Mouse (Mus musculus) monocyte, adult 2 months (primary cell): Measurements from ENCODE around the gene Rhebl1.
A peak's percentile ranks its signal among the peaks of the same experiment; 100 is the strongest.
"Not testable (repeated sequence)": the region's sequence is repeated elsewhere in the genome, so short reads cannot be mapped to it uniquely, and the experiment has no call there.

Source experiments
- DNase-seq, 2 experiments: peaks; one replicate each; pipeline ENCODE4 v3.0.0; 2022; ENCODE audit warnings: low spot score in 2 of 2, low read depth in 1 of 2

Rhebl1 gene

DNA sequence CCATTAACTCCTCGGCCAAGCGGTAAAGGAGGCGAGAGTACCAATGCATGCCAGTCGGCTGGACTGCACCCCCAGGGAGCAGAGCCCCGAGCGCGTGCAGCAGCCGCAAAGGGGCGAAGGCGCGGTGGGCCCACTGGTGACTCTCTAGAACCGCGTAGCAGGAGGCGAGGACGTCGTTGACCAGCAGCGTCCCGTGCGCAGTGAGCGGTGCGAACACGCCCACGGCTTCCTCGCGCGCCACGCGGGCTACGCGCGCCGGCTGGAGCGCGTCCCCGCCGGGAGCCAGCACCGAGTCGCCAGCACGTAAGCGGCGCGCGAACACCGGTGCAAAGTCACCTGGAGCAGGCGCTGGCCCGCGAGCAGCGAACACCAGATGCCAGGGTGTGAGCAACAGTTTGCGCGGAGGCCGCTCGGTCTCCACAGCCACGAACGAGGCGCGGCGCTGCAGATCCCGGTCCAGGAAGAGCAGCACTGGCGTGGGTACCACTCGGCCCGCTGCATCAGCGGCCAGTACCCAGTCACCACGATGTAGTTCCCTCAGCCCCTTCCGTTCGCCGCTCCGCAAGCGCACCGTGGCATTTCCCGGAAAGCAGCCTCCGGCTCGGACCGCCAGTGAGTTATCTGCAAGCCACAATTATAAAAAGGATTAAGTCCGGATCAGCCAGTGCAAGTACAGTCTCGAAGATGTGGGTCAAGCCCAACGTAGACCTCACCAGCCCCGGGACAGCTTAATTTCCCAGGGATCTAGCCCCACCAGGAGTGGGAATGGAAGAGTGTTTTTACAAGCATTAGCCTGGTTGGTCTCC is at the start of gene Rhebl1:
TSS of gene Rhebl1 (minus strand) at position 601 of the 806 bp plus-strand sequence.
- DNase-seq: no peak

DNA sequence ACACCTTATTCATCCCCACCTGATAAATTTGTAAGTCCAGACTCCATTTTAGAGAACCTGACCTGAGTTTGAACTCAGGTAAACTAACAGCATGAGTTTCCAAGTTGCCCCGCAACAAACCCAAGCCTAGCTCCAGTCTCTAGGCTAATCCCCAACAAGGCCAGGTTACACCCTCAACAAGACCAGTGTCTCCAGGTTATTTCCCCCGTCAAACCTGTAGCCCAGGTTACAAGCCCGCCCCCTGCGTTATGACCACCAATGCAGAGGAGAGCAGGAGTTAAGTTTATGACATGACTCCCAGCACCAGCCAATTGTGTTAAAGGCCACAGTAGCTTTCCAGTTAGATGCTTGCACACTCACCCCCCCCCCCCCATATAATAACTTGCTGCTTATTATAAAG is 48.8 kb upstream of the Rhebl1 start:
- DNase-seq: no peak

DNA sequence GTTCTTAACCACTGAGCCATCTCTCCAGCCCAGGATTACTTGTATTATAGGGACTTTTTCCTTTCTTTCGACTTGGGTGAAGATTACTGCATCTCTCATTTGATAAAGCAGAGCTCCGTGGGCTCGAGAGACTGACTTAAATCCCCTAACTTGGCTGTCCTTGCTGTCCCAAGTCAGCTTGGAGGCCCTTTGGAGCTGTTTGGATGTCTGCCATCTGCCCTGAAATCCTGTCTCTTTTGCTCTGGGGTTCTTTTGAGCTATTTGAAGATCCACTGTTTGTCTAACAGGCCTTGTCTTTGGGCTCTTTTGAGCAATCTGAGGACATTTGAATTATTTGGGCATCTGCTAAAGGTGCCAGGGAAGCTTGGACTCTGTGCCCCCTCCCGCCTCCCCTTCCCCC is 47.7 kb upstream of the Rhebl1 start:
- DNase-seq: no peak

GRCm38 (mm10) chr15:98941539-98941938 is 47.2 kb upstream of the Rhebl1 start:
- no peak for DNase-seq

DNA sequence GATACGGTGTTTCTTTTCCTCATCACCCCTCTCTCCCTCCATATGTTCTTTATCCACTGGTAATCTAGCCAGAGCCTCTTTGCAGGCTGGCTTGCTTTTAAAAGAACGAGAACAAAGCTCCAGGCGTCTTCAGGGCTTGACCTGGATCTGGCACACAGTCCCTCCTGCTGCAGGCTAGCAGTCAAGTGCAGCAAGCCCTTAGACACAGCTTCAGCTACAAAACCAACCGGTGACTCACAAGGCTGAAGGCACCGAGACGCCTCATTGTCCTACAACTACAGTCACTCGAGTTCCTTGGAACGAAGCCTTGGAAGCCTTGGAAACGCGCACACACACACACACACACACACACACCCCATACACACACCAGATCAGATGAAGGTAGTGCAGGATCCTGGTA is 46.5 kb upstream of the Rhebl1 start:
- no peak for DNase-seq

DNA sequence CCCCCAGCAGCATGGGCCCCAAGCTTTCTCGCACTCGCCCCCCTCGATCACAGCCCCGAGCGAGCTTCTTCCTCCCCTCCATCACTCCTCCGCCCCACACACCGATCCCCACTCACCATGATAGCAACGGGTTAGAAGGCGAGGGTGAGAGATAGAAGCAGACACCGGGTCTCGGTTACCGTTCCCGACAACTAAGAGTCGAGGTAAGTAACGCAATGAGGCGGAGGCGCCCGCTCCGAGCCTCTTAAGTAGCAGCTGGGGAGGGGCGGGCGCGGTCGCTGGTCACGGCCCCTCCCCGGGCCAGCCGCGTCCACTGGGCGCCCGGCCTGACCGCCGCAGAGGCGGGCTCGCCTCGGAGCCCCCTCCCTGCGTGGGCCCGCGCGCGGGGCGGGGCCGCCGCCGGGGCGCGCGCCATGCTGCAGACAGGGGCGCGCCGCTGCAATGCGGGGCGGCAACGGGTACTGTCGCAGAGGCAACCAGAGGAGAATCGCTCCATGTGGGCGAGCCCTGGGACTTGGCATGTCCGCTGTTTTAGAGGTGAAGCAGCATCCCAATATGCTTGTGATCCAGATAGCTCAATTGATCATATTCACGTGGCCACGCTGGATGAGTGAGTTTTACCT is 40.0 kb upstream of the Rhebl1 start, which contains the start of gene Tuba1b:
TSS of gene Tuba1b (minus strand) at position 349 of the 623 bp plus-strand sequence.
- peak; percentile 76 to 79 for DNase-seq

DNA sequence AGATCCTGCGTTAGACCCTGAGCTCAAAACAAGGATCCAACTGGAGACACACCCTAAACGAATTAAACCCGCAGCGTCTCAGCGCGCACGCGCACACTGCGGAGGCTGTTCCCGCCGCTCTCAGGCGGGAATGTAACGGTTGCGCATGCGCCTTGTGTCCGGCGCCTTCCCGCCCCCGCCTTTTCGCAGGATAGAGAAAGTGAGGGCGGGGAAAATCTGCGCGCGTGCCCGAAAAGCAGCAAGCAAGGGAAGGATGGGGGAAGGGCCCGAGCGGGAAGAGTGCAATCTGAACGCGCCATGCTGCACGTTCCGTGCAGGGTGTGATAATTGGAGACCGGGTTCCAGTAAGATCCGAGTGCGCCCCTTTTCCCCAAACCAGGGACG is 39.5 kb upstream of the Rhebl1 start:
- peak; percentile 80 to 85 for DNase-seq

DNA sequence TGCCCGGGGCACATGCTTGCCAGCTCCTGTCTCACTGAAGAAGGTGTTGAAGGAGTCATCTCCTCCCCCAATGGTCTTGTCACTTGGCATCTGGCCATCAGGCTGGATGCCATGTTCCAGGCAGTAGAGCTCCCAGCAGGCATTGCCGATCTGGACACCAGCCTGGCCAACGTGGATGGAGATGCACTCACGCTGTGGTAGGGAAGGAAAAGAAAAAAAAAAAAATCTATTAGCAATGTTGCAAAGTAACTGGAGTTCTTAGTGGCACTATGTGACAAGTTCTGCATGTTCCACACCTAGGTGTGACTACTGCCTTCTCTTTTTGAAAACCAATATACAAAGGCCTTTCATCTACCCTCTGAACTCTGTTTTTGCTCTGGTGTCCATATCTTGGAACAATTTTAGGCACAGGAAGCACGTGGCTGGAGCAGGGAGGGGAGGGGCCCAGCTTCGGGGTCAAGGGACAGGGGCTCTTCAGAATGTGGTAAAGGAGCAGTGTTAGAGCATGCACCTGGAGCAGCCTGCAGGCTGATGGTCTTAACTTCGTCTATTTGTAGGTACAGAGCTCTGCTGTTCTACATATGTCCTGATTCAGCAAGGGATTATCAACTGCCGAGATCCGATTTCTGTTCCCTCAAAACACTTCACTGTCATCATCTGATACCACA is 38.8 kb upstream of the Rhebl1 start:
- DNase-seq: not testable (repeated sequence)

DNA sequence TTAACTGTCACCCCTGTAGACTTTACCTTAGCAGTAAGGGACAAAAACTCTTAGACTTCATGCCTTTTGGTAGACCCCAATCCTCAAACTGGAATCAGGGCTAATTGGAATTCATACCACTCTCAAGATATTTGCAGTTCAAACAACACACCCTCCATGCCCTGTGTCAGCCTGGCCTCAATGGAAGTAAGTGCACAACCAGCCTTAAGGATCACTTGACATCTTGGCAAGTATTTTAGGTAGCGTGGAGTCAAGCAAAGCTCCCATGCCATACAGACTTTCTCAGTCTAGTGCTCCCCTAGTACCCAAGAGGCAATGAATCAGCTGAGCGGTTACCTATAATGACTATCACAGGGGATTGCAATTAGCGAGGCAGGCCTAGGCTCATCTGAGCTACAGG is 36.7 kb upstream of the Rhebl1 start:
- no peak for DNase-seq

- DNase-seq: no peak
Measured at GRCm38 (mm10) chr15:98930017-98930734, 35.8 kb upstream of the Rhebl1 start.

DNA sequence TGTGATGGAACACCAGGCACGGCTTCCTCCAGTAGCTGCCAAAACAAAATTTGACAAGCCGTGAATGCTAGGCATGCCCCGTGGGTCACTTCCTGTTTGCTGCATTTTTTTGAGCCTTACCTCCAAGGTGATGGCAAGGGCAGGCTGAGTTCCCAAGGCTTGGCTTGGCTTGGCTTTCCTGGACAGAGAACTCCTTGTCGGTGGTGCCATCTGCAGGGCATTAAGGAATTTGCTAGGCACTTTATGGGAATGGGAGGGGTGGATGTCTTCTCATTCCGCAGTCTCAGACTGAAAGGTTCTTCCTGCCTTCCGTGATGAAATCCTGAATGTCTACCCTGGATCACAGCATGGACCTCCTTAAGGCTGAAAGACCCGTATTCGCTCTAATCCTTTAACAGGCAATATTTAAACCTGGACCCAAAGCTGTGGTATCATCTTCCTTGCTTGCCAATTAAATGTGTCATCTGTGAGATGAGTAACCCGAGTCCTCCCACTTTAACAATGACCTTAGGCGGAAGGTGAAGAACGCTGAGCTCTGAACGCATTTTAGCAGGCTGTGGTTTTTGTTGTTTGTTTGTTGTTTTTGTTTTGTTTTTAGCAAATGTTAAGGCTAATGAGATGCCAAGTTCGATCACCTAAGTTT is 34.4 kb upstream of the Rhebl1 start:
- no peak for DNase-seq

DNA sequence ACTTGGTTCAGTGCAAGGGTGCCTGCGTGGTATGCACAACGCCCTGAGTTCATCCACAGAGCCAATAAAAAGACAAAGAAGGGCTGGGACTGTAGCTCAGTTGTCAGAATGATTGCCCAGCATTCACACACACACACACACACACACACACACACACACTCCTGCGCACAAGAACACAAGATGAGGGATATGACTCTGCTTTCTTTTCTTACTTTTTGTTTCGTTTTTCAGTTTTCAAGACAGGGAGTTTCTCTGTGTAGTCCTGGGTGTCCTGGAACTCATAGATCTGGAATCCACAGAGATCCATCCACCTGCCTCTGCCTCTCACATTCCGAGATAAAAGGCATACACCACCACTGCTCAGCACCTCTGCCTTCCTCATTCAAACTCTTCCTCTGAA is 33.2 kb upstream of the Rhebl1 start:
- DNase-seq: no peak

DNA sequence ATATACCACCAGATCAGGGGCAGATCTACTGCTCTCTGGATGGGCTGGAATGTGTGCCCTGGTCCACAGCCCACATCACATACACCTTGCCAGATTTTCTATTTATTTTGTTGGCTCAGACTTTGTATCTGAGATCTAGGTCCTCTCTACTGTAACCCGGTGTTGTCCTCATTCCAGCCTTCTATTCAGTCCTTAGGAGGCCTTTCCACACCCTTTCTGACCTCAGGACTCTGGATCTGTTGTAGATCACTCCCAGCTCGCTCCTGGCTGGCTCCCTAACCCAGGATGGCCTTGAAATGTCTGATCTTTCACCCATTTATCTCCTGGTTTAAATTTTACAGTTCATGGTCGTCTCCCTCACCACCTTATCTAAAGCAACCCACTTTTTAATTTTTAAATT is 30.3 kb upstream of the Rhebl1 start:
- DNase-seq: no peak

GRCm38 (mm10) chr15:98923031-98923537 is 28.7 kb upstream of the Rhebl1 start:
- no peak for DNase-seq

GRCm38 (mm10) chr15:98922581-98922980 is 28.2 kb upstream of the Rhebl1 start:
- DNase-seq: no peak

GRCm38 (mm10) chr15:98921510-98921909 is 27.2 kb upstream of the Rhebl1 start:
- no peak for DNase-seq

- not testable (repeated sequence) for DNase-seq
Measured at GRCm38 (mm10) chr15:98918499-98918895, 24.2 kb upstream of the Rhebl1 start.

GRCm38 (mm10) chr15:98917538-98918498 is 23.5 kb upstream of the Rhebl1 start, which contains the start of gene Lmbr1l:
Lmbr1l (minus strand) TSS chr15:98918231.
- DNase-seq: peak; percentile 96 to 98

DNA sequence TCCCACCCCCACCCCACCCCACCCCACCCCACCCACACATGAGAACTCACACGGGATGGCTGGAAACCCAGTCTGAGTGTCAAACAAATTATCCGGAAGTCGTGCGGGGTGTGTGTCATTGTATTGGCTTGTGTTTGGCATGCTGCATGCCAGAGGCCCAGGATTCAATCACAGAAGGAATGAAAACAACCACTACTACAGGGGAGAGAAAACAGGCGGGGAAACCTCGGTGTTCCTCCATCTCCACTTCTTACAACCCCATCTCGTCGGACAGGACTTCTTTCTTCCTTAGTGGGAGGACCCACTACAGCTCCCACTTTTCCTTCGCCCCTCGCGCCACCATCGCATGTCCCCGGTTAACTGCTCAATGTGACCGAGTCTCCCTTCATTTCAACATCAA is 22.8 kb upstream of the Rhebl1 start:
- no peak for DNase-seq
